Mouse (Mus musculus) naive thymus-derived CD4-positive, alpha-beta T cell, adult 2 months (primary cell): Measurements from ENCODE around the gene Clpb.

ENCODE experiments used
- DNase-seq: peaks from one replicate; pipeline ENCODE4 v3.0.0-alpha.2; 2011; ENCODE audit warnings: low read depth

Clpb gene

GRCm38 (mm10) chr7:101726980-101727379 lies 63.5 kb downstream of the Clpb start:
- DNase-seq = no peak

- no peak for DNase-seq
Observed at GRCm38 (mm10) chr7:101732096-101732495, 68.7 kb downstream of the Clpb start.

GRCm38 (mm10) chr7:101733042-101733441 lies 69.6 kb downstream of the Clpb start:
- DNase-seq = no peak

GRCm38 (mm10) chr7:101735297-101735696 lies 71.9 kb downstream of the Clpb start:
- DNase-seq = peak; percentile 45

- no peak for DNase-seq
Observed at GRCm38 (mm10) chr7:101737735-101738134, 74.3 kb downstream of the Clpb start.

- DNase-seq = no peak
Observed at GRCm38 (mm10) chr7:101739602-101740001, 76.2 kb downstream of the Clpb start.

- DNase-seq = no peak
Observed at GRCm38 (mm10) chr7:101743487-101743886, 80.1 kb downstream of the Clpb start.

GRCm38 (mm10) chr7:101746559-101747334 lies 83.3 kb downstream of the Clpb start:
- no peak for DNase-seq

- no peak for DNase-seq
Observed at GRCm38 (mm10) chr7:101750268-101750667, 86.8 kb downstream of the Clpb start.

- DNase-seq = no peak
Observed at GRCm38 (mm10) chr7:101752346-101752745, 88.9 kb downstream of the Clpb start.

GRCm38 (mm10) chr7:101753492-101753891 lies 90.1 kb downstream of the Clpb start:
- no peak for DNase-seq

- no peak for DNase-seq
Observed at GRCm38 (mm10) chr7:101754416-101754815, 91.0 kb downstream of the Clpb start.

GRCm38 (mm10) chr7:101755301-101755700 lies 91.9 kb downstream of the Clpb start:
- DNase-seq = no peak

- DNase-seq = no peak
Observed at GRCm38 (mm10) chr7:101761899-101762780, 98.7 kb downstream of the Clpb start.

GRCm38 (mm10) chr7:101767335-101767907 lies 104.0 kb downstream of the Clpb start:
- no peak for DNase-seq

GRCm38 (mm10) chr7:101770051-101770450 lies 106.6 kb downstream of the Clpb start:
- no peak for DNase-seq

- DNase-seq = no peak
Observed at GRCm38 (mm10) chr7:101771604-101772003, 108.2 kb downstream of the Clpb start.

- DNase-seq = no peak
Observed at GRCm38 (mm10) chr7:101772687-101773086, 109.3 kb downstream of the Clpb start.

- no peak for DNase-seq
Observed at GRCm38 (mm10) chr7:101777053-101777452, 113.6 kb downstream of the Clpb start.

GRCm38 (mm10) chr7:101817861-101818401 lies 154.5 kb downstream of the Clpb start, which contains the start of gene Phox2a:
Phox2a (plus strand) TSS chr7:101818313.
- DNase-seq = no peak

GRCm38 (mm10) chr7:101820295-101821030 lies 157.0 kb downstream of the Clpb start:
- peak; percentile 40 for DNase-seq
